Mouse (Mus musculus) erythroblast, embryonic 14.5 days (primary cell): ENCODE results near the gene Calu. TPM values are rescaled to one million over a fixed set of nuclear protein-coding genes. Genes with fewer than 3 reads are reported as not detected.

Experiments
- H3K27me3 ChIP-seq: 2 replicates; pipeline ENCODE4 v1.6.1; 2012; ENCODE audit warnings: inconsistent platforms; ENCODE audit not compliant: control insufficient read depth
- H3K36me3 ChIP-seq: 2 replicates; pipeline ENCODE4 v1.6.1; 2012; ENCODE audit warnings: mild to moderate bottlenecking, inconsistent platforms; ENCODE audit not compliant: control insufficient read depth
- H3K4me1 ChIP-seq: 2 replicates; pipeline ENCODE4 v1.6.1; 2012; ENCODE audit warnings: inconsistent platforms; ENCODE audit not compliant: control insufficient read depth
- H3K4me3 ChIP-seq: replicated peaks from 2 replicates; pipeline ENCODE3; 2012; ENCODE audit warnings: moderate library complexity, mild to moderate bottlenecking, inconsistent platforms
- H3K9me3 ChIP-seq: 2 replicates; pipeline ENCODE4 v1.6.1; 2012; ENCODE audit warnings: low read length, inconsistent platforms, mixed read lengths; ENCODE audit not compliant: control insufficient read depth
- GATA1 ChIP-seq: IDR thresholded peaks from 2 replicates; pipeline ENCODE4 v1.6.1; 2012; ENCODE audit warnings: low read length, inconsistent platforms, mixed read lengths
- TAL1 ChIP-seq: IDR thresholded peaks from 3 replicates; pipeline ENCODE4 v1.6.1; 2012; ENCODE audit warnings: low read length, inconsistent platforms, mixed read lengths
- polyA plus RNA-seq: library from polyadenylated mRNA; stranded (reverse); fragments of >175 nt; gene quantifications from 2 replicates; pipeline ENCODE4 v1.2.3, GENCODE M21; 2012

Calu gene
- polyA plus RNA-seq, 1 experiment = 0.63 TPM

- H3K9me3 ChIP-seq = no peaks in the 10 kb centered on the region
- H3K36me3 ChIP-seq = peaks cover 23% of the 10 kb centered on the region
- H3K4me3 ChIP-seq = no peak overlapping the region
- TF ChIP-seq GATA1 = no peak
- TF ChIP-seq TAL1 = no peak; the same call in 2 of the 3 replicates
- H3K27me3 ChIP-seq = no peaks in the 10 kb centered on the region
- H3K4me1 ChIP-seq = peaks cover 43% of the 10 kb centered on the region
These were observed 4.9 kb downstream of the Calu start for GRCm38 (mm10) chr6:29352816-29353215.

- peaks cover 67% of the 10 kb centered on the region for H3K36me3 ChIP-seq
These were observed 11.5 kb downstream of the Calu start for GRCm38 (mm10) chr6:29359386-29359785.

GRCm38 (mm10) chr6:29360211-29360610, 12.3 kb downstream of the Calu start:
- Histone ChIP-seq H3K9me3 (no peaks in the 10 kb centered on the region), H3K27me3 (no peaks in the 10 kb centered on the region), H3K4me1 (peaks cover 7% of the 10 kb centered on the region), H3K36me3 (peaks cover 68% of the 10 kb centered on the region), H3K4me3 (no peak overlapping the region)
- TF ChIP-seq GATA1 (no peak), TAL1 (no peak)

More at GRCm38 (mm10) chr6:29359386-29359785, 11.5 kb downstream of the Calu start:
- Histone ChIP-seq H3K4me1 (peaks cover 7% of the 10 kb centered on the region), H3K9me3 (no peaks in the 10 kb centered on the region), H3K27me3 (no peaks in the 10 kb centered on the region), H3K4me3 (no peak overlapping the region)
- no peak for TF ChIP-seq GATA1
- no peak for TF ChIP-seq TAL1

GRCm38 (mm10) chr6:29362246-29363128, 14.6 kb downstream of the Calu start:
- peaks cover 69% of the 10 kb centered on the region for H3K36me3 ChIP-seq
- no peak for TF ChIP-seq TAL1
- no peak for TF ChIP-seq GATA1
- H3K4me1 ChIP-seq = peaks cover 3% of the 10 kb centered on the region

GRCm38 (mm10) chr6:29363129-29363515, 15.3 kb downstream of the Calu start:
- Histone ChIP-seq H3K4me1 (no peaks in the 10 kb centered on the region), H3K9me3 (no peaks in the 10 kb centered on the region), H3K36me3 (peaks cover 66% of the 10 kb centered on the region), H3K4me3 (no peak overlapping the region), H3K27me3 (no peaks in the 10 kb centered on the region)
- TF ChIP-seq TAL1 (no peak), GATA1 (no peak)

More at GRCm38 (mm10) chr6:29362246-29363128, 14.6 kb downstream of the Calu start:
- Histone ChIP-seq H3K27me3 (no peaks in the 10 kb centered on the region), H3K4me3 (no peak overlapping the region), H3K9me3 (no peaks in the 10 kb centered on the region)

GRCm38 (mm10) chr6:29365277-29365676, 17.4 kb downstream of the Calu start:
- no peaks in the 10 kb centered on the region for H3K9me3 ChIP-seq
- H3K27me3 ChIP-seq = no peaks in the 10 kb centered on the region
- H3K4me1 ChIP-seq = no peaks in the 10 kb centered on the region
- TF ChIP-seq TAL1 = no peak
- peaks cover 62% of the 10 kb centered on the region for H3K36me3 ChIP-seq
- H3K4me3 ChIP-seq = no peak overlapping the region

GRCm38 (mm10) chr6:29377386-29377785, 29.5 kb downstream of the Calu start:
- no peaks in the 10 kb centered on the region for H3K9me3 ChIP-seq
- no peak for TF ChIP-seq GATA1
- no peak for TF ChIP-seq TAL1
- peaks cover 59% of the 10 kb centered on the region for H3K36me3 ChIP-seq
- H3K27me3 ChIP-seq = no peaks in the 10 kb centered on the region
- H3K4me1 ChIP-seq = peaks cover 7% of the 10 kb centered on the region
- no peak overlapping the region for H3K4me3 ChIP-seq

- no peak for TF ChIP-seq GATA1
- no peak for TF ChIP-seq TAL1
- Histone ChIP-seq H3K36me3 (peaks cover 47% of the 10 kb centered on the region), H3K4me1 (peaks cover under 1% of the 10 kb centered on the region), H3K4me3 (no peak overlapping the region), H3K27me3 (no peaks in the 10 kb centered on the region), H3K9me3 (no peaks in the 10 kb centered on the region)
These were observed 30.8 kb downstream of the Calu start for GRCm38 (mm10) chr6:29378678-29379077.

GRCm38 (mm10) chr6:29379954-29380353, 32.1 kb downstream of the Calu start:
- Histone ChIP-seq H3K4me1 (no peaks in the 10 kb centered on the region), H3K4me3 (no peak overlapping the region)
- TF ChIP-seq TAL1 (no peak), GATA1 (no peak)

More at GRCm38 (mm10) chr6:29379954-29380353, 32.1 kb downstream of the Calu start:
- Histone ChIP-seq H3K36me3 (peaks cover 35% of the 10 kb centered on the region), H3K9me3 (no peaks in the 10 kb centered on the region), H3K27me3 (no peaks in the 10 kb centered on the region)
